Mouse (Mus musculus) embryo, embryonic 11 days (tissue): ENCODE results near the gene Ccdc183.

Source experiments
- DNase-seq: peaks from one replicate; pipeline ENCODE4 v3.0.0-alpha.2; 2015

Ccdc183 gene

DNA sequence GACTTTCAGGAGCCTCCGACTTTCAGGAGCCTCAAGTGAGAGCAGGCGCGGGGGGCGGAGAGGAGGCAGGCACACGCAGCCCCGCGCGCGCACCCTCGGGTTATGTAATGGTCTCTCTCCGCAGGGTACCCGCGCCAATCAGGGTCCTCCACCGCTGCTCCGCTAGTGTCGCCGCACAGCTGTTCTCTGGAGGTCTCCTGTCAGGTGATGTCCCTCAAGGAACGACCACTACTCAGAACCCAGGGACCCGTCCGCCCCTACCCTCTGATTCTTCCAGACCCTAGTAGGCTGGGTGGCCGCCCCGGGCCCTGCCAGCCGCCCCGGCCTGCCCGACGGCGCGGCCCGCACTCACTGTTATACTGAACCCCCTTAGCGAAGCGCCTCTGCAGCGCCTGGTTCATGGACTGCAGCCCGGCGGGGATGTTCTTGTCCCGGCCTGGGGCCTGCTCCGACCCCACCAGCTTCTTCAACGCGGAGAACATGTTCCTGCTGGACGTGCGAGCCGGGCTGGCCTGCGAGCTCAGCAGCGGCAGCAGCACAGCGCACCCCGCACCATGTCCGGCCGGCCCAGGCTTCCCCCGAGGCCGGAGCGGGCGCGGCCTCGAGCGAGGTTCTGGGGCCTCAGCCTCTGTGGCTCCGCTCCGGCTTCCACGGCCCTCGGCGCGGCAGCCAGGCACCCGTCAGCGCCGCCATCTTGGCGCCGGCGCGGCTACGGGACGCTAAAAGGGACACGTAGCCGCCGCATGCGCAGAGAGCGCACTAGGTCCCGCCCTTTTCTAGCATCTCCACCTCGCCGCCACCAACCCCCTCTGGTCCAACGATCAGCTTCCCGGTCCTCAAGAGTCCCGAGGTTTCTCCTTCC lies 9.5 kb downstream of the Ccdc183 start, which contains the start of gene Rabl6:
Rabl6 (minus strand) TSS at position 761 of the 862 bp plus-strand sequence.
- peak; percentile 95 for DNase-seq

DNA sequence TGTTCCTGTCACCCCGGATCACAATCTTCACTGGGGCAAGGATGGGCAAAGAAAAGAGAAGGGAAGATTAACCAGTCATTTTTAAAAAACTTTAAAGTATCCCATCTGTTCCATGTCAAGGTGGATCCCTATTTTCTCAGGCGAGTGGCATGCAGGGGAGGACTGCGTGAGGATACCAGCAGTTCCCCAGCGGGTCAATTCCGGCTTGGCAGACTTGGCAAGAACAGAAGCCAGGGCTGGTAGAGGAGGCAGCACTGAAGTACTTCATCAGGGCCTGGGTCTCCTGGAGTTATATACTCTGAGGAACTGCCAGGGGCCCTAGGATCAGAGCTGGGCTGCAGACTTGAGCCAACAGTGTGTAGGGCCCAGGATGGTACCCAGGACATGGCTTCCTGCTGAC lies 15.0 kb downstream of the Ccdc183 start:
- no peak for DNase-seq

DNA sequence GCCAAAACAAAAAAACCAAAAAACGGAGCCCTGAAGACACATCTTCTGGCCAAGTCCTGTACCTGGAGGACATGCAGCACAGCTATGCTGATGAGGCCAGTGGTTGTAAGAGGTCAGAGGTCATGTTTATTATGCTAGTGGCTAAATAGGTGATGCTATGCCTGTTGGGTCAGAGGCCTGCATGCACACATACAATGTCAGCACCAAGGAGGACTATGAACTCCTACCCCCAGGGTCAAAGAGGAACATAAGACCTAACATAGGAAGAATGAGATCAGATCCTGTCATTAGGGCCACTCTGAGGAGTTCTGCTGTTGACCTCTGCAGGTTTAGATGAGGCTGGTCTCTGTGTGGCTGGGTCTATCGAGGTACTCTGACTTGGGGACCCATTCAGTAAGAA lies 17.4 kb downstream of the Ccdc183 start:
- no peak for DNase-seq

GRCm38 (mm10) chr2:25598749-25599148 lies 18.7 kb downstream of the Ccdc183 start:
- no peak for DNase-seq

DNA sequence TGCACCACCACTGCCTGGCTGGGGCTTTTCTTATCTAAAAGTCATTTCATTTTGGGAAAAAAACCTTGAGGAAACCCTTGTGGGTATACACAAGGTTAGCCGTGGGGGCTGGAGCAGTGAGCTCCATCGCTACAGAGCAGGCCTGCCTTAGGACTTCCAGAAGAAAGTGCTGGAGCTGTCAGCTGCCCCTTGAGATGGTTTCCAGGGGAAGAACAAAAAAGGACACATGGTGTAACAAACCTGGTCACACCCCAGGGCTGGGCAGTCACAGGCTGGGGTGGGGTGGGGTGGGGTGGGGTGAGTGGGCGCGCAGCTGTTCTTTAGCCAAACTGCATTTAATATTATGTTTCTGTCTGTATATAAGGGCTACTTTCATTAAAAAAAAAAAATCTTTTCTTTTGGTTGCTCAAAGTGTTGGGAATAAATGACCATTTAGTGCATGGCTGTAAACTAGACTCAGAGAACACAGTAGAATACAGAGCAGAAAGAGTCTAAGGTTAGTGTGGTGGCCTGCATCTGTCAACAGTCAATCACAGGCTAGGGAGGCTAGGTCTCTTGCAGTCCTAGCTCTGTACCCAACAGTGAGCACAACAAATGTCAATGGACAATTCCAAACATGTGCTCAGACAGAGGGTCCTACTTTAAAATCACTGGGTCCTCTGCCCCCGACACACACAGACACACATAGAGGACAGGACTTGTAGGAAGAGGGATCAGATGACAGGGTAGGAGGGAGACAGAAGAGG lies 20.5 kb downstream of the Ccdc183 start:
- DNase-seq = no peak

- no peak for DNase-seq
Observed at GRCm38 (mm10) chr2:25591863-25592262, 25.6 kb downstream of the Ccdc183 start.

DNA sequence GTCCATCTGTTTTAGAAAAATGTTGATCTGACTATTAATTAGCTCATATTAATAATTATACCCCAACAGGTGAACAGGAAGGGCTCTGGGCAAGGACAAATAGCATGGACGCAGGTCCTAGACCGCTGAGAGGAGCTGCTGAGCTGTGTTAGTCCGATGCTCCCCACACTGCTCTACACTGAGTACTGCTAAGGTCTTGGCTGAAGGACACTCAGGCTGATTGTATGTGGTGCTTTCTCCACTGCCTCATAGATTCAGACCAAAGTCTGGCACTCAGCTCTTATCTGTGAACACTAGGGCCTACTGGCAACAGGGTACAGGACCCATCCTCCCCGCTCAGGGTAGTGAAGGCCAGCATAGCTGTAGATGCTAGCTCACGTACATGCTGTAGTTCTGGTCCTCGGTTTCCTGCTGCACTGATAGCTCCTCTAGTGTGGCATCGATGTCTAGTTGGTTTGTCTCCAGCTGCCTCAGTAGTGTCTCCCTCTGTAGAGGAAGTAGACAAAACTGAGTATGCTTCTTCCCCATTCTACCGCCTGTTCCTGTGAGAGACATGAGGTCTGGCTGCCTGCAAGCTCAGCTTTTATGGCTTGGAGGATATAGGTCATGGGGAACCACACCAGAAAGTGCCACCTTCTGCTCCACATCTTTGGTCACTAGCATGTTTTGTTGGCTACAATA lies 29.1 kb downstream of the Ccdc183 start:
- no peak for DNase-seq

- no peak for DNase-seq
Observed at GRCm38 (mm10) chr2:25587290-25587689, 30.2 kb downstream of the Ccdc183 start.

DNA sequence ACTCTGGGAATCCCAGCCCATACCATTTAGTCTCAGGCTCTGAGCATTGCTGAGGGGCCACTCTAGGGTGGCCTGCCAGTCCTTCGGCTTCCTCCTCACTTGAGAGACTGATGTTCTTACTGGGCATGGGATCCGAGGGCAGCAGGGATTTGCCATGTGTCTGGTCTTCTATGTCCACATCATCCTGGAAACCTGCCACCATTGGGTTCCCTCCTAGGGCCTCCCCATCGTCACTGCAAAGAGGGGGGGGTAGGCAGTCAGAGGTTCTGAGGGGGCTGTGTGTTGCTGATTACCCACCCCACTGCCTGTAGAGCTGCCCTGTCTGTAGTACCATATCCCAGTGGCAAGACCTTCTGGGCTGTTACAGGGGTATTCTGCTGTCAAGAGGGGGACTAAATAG lies 31.9 kb downstream of the Ccdc183 start:
- no peak for DNase-seq

DNA sequence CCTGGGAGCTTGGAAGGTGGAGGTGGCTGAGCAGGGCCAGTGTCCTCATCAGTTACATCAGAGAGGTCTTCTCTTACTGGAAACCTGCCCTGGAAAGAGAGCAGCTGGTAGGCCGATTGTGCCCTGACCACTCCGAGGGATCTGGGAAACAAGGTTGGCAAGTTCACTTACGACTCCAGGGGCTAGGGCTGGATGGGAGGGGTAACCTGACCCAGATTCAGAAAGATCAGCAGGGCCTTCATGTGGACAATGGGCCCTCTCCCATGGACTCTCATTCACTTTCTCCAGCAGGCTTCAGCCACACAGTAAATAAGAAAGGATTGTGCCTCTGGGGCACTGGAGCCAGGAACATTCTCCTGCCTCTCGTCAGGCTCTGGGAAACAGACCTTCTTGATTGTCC lies 32.6 kb downstream of the Ccdc183 start:
- no peak for DNase-seq

GRCm38 (mm10) chr2:25584152-25584551 lies 33.3 kb downstream of the Ccdc183 start:
- DNase-seq = no peak

- DNase-seq = no peak
Observed at GRCm38 (mm10) chr2:25583571-25583970, 33.9 kb downstream of the Ccdc183 start.

DNA sequence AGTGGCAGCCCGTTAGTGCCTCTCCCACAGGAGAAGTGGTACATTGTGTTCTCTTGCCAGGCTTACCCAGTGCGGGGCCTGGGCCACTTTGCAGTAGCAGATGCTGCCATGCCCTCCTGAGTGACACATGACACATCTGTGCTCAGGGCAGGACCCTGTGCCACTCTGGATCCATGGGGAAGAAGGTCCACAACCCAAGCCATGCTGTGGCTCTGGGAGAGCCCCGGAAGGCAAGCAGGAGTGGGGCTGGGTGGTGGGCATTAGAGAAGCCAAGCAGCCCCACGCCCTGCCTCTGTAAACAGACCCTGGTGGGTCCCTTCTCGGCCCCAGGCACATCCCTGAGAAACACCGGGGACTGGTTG lies 34.4 kb downstream of the Ccdc183 start:
- no peak for DNase-seq

- peak; percentile 41 for DNase-seq
Observed at GRCm38 (mm10) chr2:25582466-25583119, 34.9 kb downstream of the Ccdc183 start.

DNA sequence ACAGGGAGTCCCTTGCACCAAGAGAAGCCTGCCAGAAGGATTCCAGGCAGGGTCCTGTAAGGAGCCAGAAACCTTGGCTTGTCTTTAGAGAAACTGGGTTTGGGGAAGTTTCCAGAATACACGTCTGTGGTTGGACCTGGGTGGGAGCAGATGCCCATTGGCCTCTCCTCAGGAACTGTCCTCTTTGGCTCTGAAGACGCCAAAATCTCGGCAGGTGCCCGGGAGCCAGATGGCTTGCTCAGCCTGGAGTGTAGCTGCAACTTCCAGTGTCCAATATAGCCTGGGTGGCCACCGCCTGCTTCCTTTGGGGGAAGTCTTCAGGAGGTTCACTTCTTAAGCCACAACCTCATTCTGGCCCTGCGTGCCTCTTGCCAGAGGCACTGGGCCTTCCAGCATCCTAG lies 35.6 kb downstream of the Ccdc183 start:
- no peak for DNase-seq

- peak; percentile 68 for DNase-seq
Observed at GRCm38 (mm10) chr2:25581294-25581864, 36.1 kb downstream of the Ccdc183 start, which contains the start of gene Ajm1. TSS of gene Ajm1 (minus strand) at chr2:25581757.

DNA sequence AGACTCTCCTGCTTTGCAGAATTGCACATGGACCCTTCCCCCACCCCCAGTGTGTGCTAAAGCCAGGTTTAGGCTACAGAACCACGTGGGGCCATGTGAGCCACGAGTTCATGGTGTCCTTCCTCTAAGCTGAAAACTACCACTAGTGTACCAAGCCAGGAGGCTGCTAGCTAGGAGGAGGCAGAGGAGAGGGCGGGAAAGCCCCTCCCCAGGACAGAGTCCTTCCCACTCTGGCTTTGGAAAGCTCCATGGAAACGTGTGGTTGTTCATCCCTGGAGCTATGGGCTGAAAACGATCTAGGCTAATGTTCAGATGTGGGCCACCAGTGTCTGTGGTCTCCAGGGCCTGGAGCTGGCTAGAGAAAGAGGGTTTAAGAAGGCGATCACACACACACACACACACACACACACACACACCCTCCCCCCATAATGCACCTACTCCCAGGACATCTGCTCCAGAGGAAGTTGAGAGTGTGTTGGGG lies 36.8 kb downstream of the Ccdc183 start:
- no peak for DNase-seq

- peak; percentile 68 for DNase-seq
Observed at GRCm38 (mm10) chr2:25579737-25580460, 37.6 kb downstream of the Ccdc183 start.

GRCm38 (mm10) chr2:25578796-25579736 lies 38.4 kb downstream of the Ccdc183 start:
- peak; percentile 32 for DNase-seq
